Mouse (Mus musculus) hindbrain, embryonic 12.5 days (tissue): ENCODE results near the gene Hmga2. TPM values are rescaled to one million over a fixed set of nuclear protein-coding genes. Genes with fewer than 3 reads are reported as not detected.

Source experiments
- microRNA counts: library from miRNA; unstranded; fragments of <30 nt; microRNA quantifications from one replicate; lab custom pipeline; 2017
- microRNA-seq: library from miRNA; unstranded; fragments of <30 nt; microRNA quantifications from one replicate; pipeline ENCODE4, GENCODE M21; 2017
- polyA plus RNA-seq: library from polyadenylated mRNA; unstranded; fragments of >200 nt; fragmentation: Nextera tagmentation; extraction: Ambion mirVana; gene quantifications from 2 replicates; pipeline ENCODE4 v1.2.1, GENCODE M21; 2016

Gene Hmga2
- polyA plus RNA-seq, 1 experiment from 2014 or later: 26.5 TPM

MicroRNAs encoded within 50 kb of the gene (microRNA counts, 519-probe panel; counts per million panel counts)
- microRNA mmu-miR-763 (lab: Ali Mortazavi, UCI): 470 counts per million, percentile 58 among the panel's probes with 10 or more counts

Small RNA genes within 50 kb of the gene (microRNA-seq; reads per million reads assigned to microRNA genes)
- gene Mir763: not detected

Other genes starting within 250 kb of the Hmga2 start
- 46.9 and 48.0 TPM in 2 replicates for gene Llph, start 249.4 kb downstream of the Hmga2 start, polyA plus RNA-seq